In genomic region chr11:112810447-112811151, GRCm38 (mm10) we compare ENCODE assay signal across 9 mouse cellular contexts. TPM values are rescaled to one million over a fixed set of nuclear protein-coding genes. Genes with fewer than 3 reads are reported as not detected.
A peak's percentile ranks its signal among the peaks of the same experiment; 100 is the strongest.
DNase-seq lines count a peak whose midpoint lies in the region; ATAC-seq and TF ChIP-seq lines count a peak whose summit lies in the region.
"Had no signal": no experiment of that assay in that cellular context is flagged by ENCODE, and none has a peak within 500 bp of the region (broad histone marks: within the 10 kb centered on the region; RNA-seq: fewer than 3 reads in every experiment).

No protein-coding gene starts in this region.

- no peak for TF ChIP-seq CTCF in ES-Bruce4 (IDR thresholded peaks at IDR 0.05; ENCODE audit: low read depth, low read length)

- no peak overlapping the region for H3K9ac ChIP-seq in ES-Bruce4 (ENCODE audit: low read depth, poor library complexity, severe bottlenecking)
- H3K9ac ChIP-seq in limb, embryonic 12.5 days (replicated peaks), result no peak overlapping the region
- peak overlapping the region; percentile 38; the same call in 1 of the 2 replicates for H3K9ac ChIP-seq in stomach, embryonic 16.5 days (ENCODE audit: low read length)

- TF ChIP-seq EP300 in ES-Bruce4 (IDR thresholded peaks at IDR 0.05; ENCODE audit: insufficient read depth, low read depth, low read length), result no peak

- H3K9me3 ChIP-seq in ES-Bruce4 (replicated peaks; ENCODE audit: control insufficient read depth, insufficient read depth, low read length, poor library complexity, severe bottlenecking), result no peaks in the 10 kb centered on the region
- no peaks in the 10 kb centered on the region for H3K9me3 ChIP-seq in limb, embryonic 12.5 days
- H3K9me3 ChIP-seq in stomach, embryonic 16.5 days (replicated peaks; ENCODE audit: control insufficient read depth, low read length), result no peaks in the 10 kb centered on the region

- no peak for ATAC-seq in limb, embryonic 12.5 days (ENCODE audit: insufficient number of reproducible peaks, insufficient read depth, low FRiP score, low TSS enrichment, low read depth)
- peak; percentile 34 for ATAC-seq in stomach, embryonic 16.5 days (ENCODE audit: insufficient read depth, low FRiP score)

- no peaks in the 10 kb centered on the region for H3K4me1 ChIP-seq in ES-Bruce4 (ENCODE audit: control insufficient read depth, insufficient read depth, low read length)
- H3K4me1 ChIP-seq in limb, embryonic 12.5 days (replicated peaks), result peaks cover 28% of the 10 kb centered on the region
- H3K4me1 ChIP-seq in stomach, embryonic 16.5 days (ENCODE audit: control insufficient read depth, insufficient read depth, low read length), result peaks cover 17% of the 10 kb centered on the region
- H3K4me1 ChIP-seq: megakaryocyte, embryonic 14.5 days had no signal

- no peaks in the 10 kb centered on the region for H3K36me3 ChIP-seq in ES-Bruce4 (ENCODE audit: control insufficient read depth, insufficient read depth, low read length, poor library complexity, severe bottlenecking)
- no peaks in the 10 kb centered on the region for H3K36me3 ChIP-seq in limb, embryonic 12.5 days
- H3K36me3 ChIP-seq in stomach, embryonic 16.5 days (ENCODE audit: control insufficient read depth, insufficient read depth, low read length), result no peaks in the 10 kb centered on the region

- H3K4me3 ChIP-seq in ES-Bruce4 (ENCODE audit: low read depth, low read length), result peak overlapping the region; percentile 55
- H3K4me3 ChIP-seq in limb, embryonic 12.5 days (replicated peaks), result peak overlapping the region; percentile 29
- H3K4me3 ChIP-seq in stomach, embryonic 16.5 days (replicated peaks; ENCODE audit: low read length), result peak overlapping the region; percentile 24
- H3K4me3 ChIP-seq: megakaryocyte, embryonic 14.5 days had no signal

- no peak for TF ChIP-seq POLR2A in ES-Bruce4 (IDR thresholded peaks at IDR 0.05; ENCODE audit: insufficient read depth, low read length)

- no peaks in the 10 kb centered on the region; the same call in 1 of the 2 replicates for H3K27me3 ChIP-seq in ES-Bruce4 (ENCODE audit: control insufficient read depth, insufficient read depth, low read length, poor library complexity, severe bottlenecking)
- H3K27me3 ChIP-seq in limb, embryonic 12.5 days, result peaks cover 11% of the 10 kb centered on the region; the same call in 1 of the 2 replicates
- no peaks in the 10 kb centered on the region for H3K27me3 ChIP-seq in stomach, embryonic 16.5 days (ENCODE audit: control insufficient read depth, insufficient read depth, low read length)

- DNase-seq in cerebellum, postnatal 10 days, result peak; percentile 65 to 71
- no peak for DNase-seq in cerebellum, adult 18-20 months
- DNase-seq in forelimb bud, embryonic 11.5 days (ENCODE audit: low read depth, low spot score), result peak; percentile 19
- DNase-seq in ovary, adult 18-20 months (ENCODE audit: low spot score), result no peak
- DNase-seq in heart, adult 9 months (ENCODE audit: low spot score in 2 of 2), result no peak

- 2% methylated on average over 17 of the region's 17 CpGs for WGBS in limb, embryonic 12.5 days
- 5% methylated on average over 17 of the region's 17 CpGs for WGBS in stomach, embryonic 16.5 days

- H3K27ac ChIP-seq in ES-Bruce4 (ENCODE audit: insufficient read depth, low read length), result no peak overlapping the region
- no peak overlapping the region for H3K27ac ChIP-seq in limb, embryonic 12.5 days
- 0 out of 2 replicates have a peak overlapping the region, but pooled peaks have one; percentile 1 for H3K27ac ChIP-seq in stomach, embryonic 16.5 days (ENCODE audit: low read length)

- peak overlapping the region; percentile 62 for H3K4me2 ChIP-seq in limb, embryonic 12.5 days
- peak overlapping the region; percentile 43 for H3K4me2 ChIP-seq in stomach, embryonic 16.5 days (ENCODE audit: low read depth, low read length)

RNA-seq across cellular contexts. Expression of gene Sox9, which starts 28.6 kb away (rescaled TPM):
- 0.33 and 0.43 TPM in 2 replicates for polyA plus RNA-seq in ES-Bruce4 (2011; ENCODE audit: insufficient read depth, insufficient read length, low read depth, missing spikeins)
- 245 and 252 TPM in 2 replicates for polyA plus RNA-seq in limb, embryonic 12.5 days (2016; fragmentation: Nextera tagmentation; extraction: Ambion mirVana)
- 31.2 and 32.4 TPM in 2 replicates for polyA plus RNA-seq in stomach, embryonic 16.5 days (2015; fragmentation: Nextera tagmentation; extraction: Ambion mirVana)

Comparison
In these comparisons a context has a peak if more than half of its experiments do, and no peak if none do; other contexts are left out.
1. DNase-seq: peak in cerebellum, postnatal 10 days (2 of 2) and forelimb bud, embryonic 11.5 days (single experiment); none in cerebellum, adult 18-20 months (0 of 2), ovary, adult 18-20 months (single experiment) and heart, adult 9 months (0 of 2).
2. RNA of gene Sox9, which starts 28.6 kb away (polyA plus RNA-seq): 245 to 252 TPM in limb, embryonic 12.5 days and 31.2 to 32.4 TPM in stomach, embryonic 16.5 days; 0.33 to 0.43 TPM in ES-Bruce4; every median in the first group is over 10 times any median in the second.
3. Peak in every context shown above with its lines, with median percentiles within 50 percentile points of each other: H3K4me3 ChIP-seq.